Comparison of ENCODE assay signal across 27 mouse cellular contexts in genomic region chr7:127270666-127271065, GRCm38 (mm10). TPM values are rescaled to one million over a fixed set of nuclear protein-coding genes. Genes with fewer than 3 reads are reported as not detected.
DNase-seq lines count a peak whose midpoint lies in the region; ATAC-seq and TF ChIP-seq lines count a peak whose summit lies in the region.
"Had no signal": no experiment of that assay in that cellular context is flagged by ENCODE, and none has a peak within 500 bp of the region (broad histone marks: within the 10 kb centered on the region; RNA-seq: fewer than 3 reads in every experiment).

No protein-coding gene starts in this region.

- peak overlapping the region; percentile 30; the same call in 1 of the 2 replicates for H3K4me3 ChIP-seq in kidney, adult 2 months (ENCODE audit: insufficient read depth, low read depth, low read length)
- H3K4me3 ChIP-seq in CH12.LX (replicated peaks in 1 of 3; ENCODE audit: low read depth in 2 of 3, low read length in 2 of 3, poor library complexity in 1 of 3) = no peak overlapping the region
- H3K4me3 ChIP-seq in intestine, embryonic 16.5 days (ENCODE audit: low read length) = no peak overlapping the region
- peak overlapping the region; percentile 29 for H3K4me3 ChIP-seq in liver, embryonic 16.5 days (ENCODE audit: low read depth, low read length)
- H3K4me3 ChIP-seq: heart, adult 2 months; heart, embryonic 13.5 days; left cerebral cortex, adult 2 months; lung, embryonic 15.5 days; neural tube, embryonic 12.5 days; stomach, embryonic 15.5 days had no signal

- peaks cover 5% of the 10 kb centered on the region; the same call in 1 of the 2 replicates for H3K4me1 ChIP-seq in kidney, adult 2 months (ENCODE audit: control insufficient read depth, insufficient read depth, low read length)
- H3K4me1 ChIP-seq in CH12.LX (ENCODE audit: control insufficient read depth in 1 of 2, insufficient read depth in 2 of 2) = peaks cover 0 to 28% of the 10 kb centered on the region in 2 experiments; a peak in 2 of 4 replicates
- H3K4me1 ChIP-seq in intestine, embryonic 16.5 days (ENCODE audit: control insufficient read depth, insufficient read depth, low read length) = peaks cover 15% of the 10 kb centered on the region; the same call in 1 of the 2 replicates
- H3K4me1 ChIP-seq in liver, embryonic 16.5 days (ENCODE audit: control insufficient read depth, low read depth, low read length) = peaks cover 25% of the 10 kb centered on the region

- peak; percentile 30 for ATAC-seq in intestine, embryonic 16.5 days
- ATAC-seq in liver, embryonic 16.5 days (ENCODE audit: low read depth) = no peak
- ATAC-seq: forebrain, postnatal 0 days; hindbrain, postnatal 0 days had no signal

- 63% methylated on average over 5 of the region's 5 CpGs for WGBS in kidney, adult 2 months
- WGBS in intestine, embryonic 16.5 days = 65% methylated on average over 5 of the region's 5 CpGs
- 50% methylated on average over 5 of the region's 5 CpGs for WGBS in liver, embryonic 16.5 days (ENCODE audit: insufficient replicate concordance)

- peak overlapping the region; percentile 15; the same call in 1 of the 2 replicates for H3K9ac ChIP-seq in CH12.LX (ENCODE audit: insufficient read depth, low read depth)
- H3K9ac ChIP-seq in intestine, embryonic 16.5 days (ENCODE audit: low read depth, low read length) = no peak overlapping the region
- no peak overlapping the region for H3K9ac ChIP-seq in liver, embryonic 16.5 days (ENCODE audit: low read depth, low read length)
- H3K9ac ChIP-seq: forebrain, postnatal 0 days; heart, embryonic 13.5 days; lung, embryonic 15.5 days; neural tube, embryonic 12.5 days; stomach, embryonic 15.5 days had no signal

- peak; percentile 47 for DNase-seq in kidney, adult 2 months
- no peak for DNase-seq in kidney, postnatal 36 days
- DNase-seq in CH12.LX (ENCODE audit: extremely low read depth) = no peak
- DNase-seq in urinary bladder, postnatal 10 days (ENCODE audit: low spot score) = no peak
- no peak for DNase-seq in left cerebral cortex, adult 11 months (ENCODE audit: low spot score)
- DNase-seq in spleen, adult 12 weeks (ENCODE audit: low spot score) = no peak
- DNase-seq: adrenal gland, postnatal 25 days; cerebellum, adult 11-12 months; cerebellum, postnatal 10 days; forebrain, postnatal 0 days; gastrocnemius, postnatal 25 days; heart, adult 2 months; heart, postnatal 14 days; kidney, adult 8-10 months; kidney, postnatal 4 days; layer of hippocampus, adult 9-11 months; lung, postnatal 4 days; thymus, postnatal 25 days had no signal

- TF ChIP-seq CTCF in kidney, adult 2 months (conservative IDR thresholded peaks at IDR 0.05; ENCODE audit: insufficient read depth, insufficient read length, low read depth, low read length) = no peak
- TF ChIP-seq CTCF in CH12.LX (conservative IDR thresholded peaks at IDR 0.05 in 1 of 2, IDR thresholded peaks at IDR 0.05 in 1 of 2; ENCODE audit: low read depth in 2 of 2, low read length in 2 of 2) = no peak

- dilution Hi-C loops in CH12.LX (cut with MboI; ENCODE audit: extremely low pct_ligation_motif_present, extremely low pct_unique_long_range_greater_than_20kb, low sequenced_read_pairs) = no loop called here

- H3K27ac ChIP-seq in kidney, adult 2 months (ENCODE audit: insufficient read depth, low read depth, low read length) = no peak overlapping the region
- no peak overlapping the region for H3K27ac ChIP-seq in CH12.LX (ENCODE audit: insufficient read depth, low read depth)
- peak overlapping the region; percentile 60 for H3K27ac ChIP-seq in intestine, embryonic 16.5 days (ENCODE audit: low read length)
- H3K27ac ChIP-seq in liver, embryonic 16.5 days (ENCODE audit: low read length) = peak overlapping the region; percentile 39; the same call in 1 of the 2 replicates
- H3K27ac ChIP-seq: heart, adult 2 months; heart, embryonic 13.5 days; hindbrain, postnatal 0 days; left cerebral cortex, adult 2 months; lung, embryonic 15.5 days; neural tube, embryonic 12.5 days; stomach, embryonic 15.5 days had no signal

- TF ChIP-seq RAD21 in CH12.LX (IDR thresholded peaks at IDR 0.05; ENCODE audit: low read depth, low read length) = no peak

- H3K4me2 ChIP-seq in CH12.LX (ENCODE audit: insufficient read depth, low read depth, poor library complexity, severe bottlenecking) = peak overlapping the region; percentile 98
- H3K4me2 ChIP-seq in intestine, embryonic 16.5 days (ENCODE audit: low read depth, low read length) = 0 out of 2 replicates have a peak overlapping the region, but pooled peaks have one; percentile 39
- peak overlapping the region; percentile 22 for H3K4me2 ChIP-seq in liver, embryonic 16.5 days (ENCODE audit: low read depth, low read length)
- H3K4me2 ChIP-seq: heart, embryonic 13.5 days; lung, embryonic 15.5 days; midbrain, embryonic 11.5 days; neural tube, embryonic 12.5 days had no signal

- H3K9me3 ChIP-seq in CH12.LX (replicated peaks; ENCODE audit: low read length) = peaks cover 13% of the 10 kb centered on the region
- H3K9me3 ChIP-seq in intestine, embryonic 16.5 days (ENCODE audit: control insufficient read depth, low read length) = peaks cover 10% of the 10 kb centered on the region
- no peaks in the 10 kb centered on the region; the same call in 1 of the 2 replicates for H3K9me3 ChIP-seq in liver, embryonic 16.5 days (replicated peaks; ENCODE audit: control insufficient read depth, low read length)
- H3K9me3 ChIP-seq: heart, embryonic 13.5 days; lung, embryonic 15.5 days; neural tube, embryonic 12.5 days; stomach, embryonic 15.5 days had no signal

- peaks cover 6% of the 10 kb centered on the region; the same call in 1 of the 2 replicates for H3K36me3 ChIP-seq in kidney, adult 2 months (ENCODE audit: control insufficient read depth, insufficient read depth, low read length)
- H3K36me3 ChIP-seq in CH12.LX (replicated peaks in 1 of 2; ENCODE audit: control insufficient read depth in 1 of 2, insufficient read depth in 1 of 2, low read length in 1 of 2) = peaks cover 17 to 44% of the 10 kb centered on the region in 2 experiments
- peaks cover 21% of the 10 kb centered on the region for H3K36me3 ChIP-seq in intestine, embryonic 16.5 days (ENCODE audit: control insufficient read depth, insufficient read depth, low read length)
- peaks cover 4% of the 10 kb centered on the region for H3K36me3 ChIP-seq in liver, embryonic 16.5 days (ENCODE audit: control insufficient read depth, insufficient read depth)

- no peak for TF ChIP-seq EP300 in CH12.LX (IDR thresholded peaks at IDR 0.05; ENCODE audit: low read length)

- H3K27me3 ChIP-seq in kidney, adult 2 months (replicated peaks; ENCODE audit: control insufficient read depth, insufficient read depth, low read length) = no peaks in the 10 kb centered on the region
- no peaks in the 10 kb centered on the region for H3K27me3 ChIP-seq in CH12.LX (replicated peaks)
- H3K27me3 ChIP-seq in intestine, embryonic 16.5 days (replicated peaks; ENCODE audit: control insufficient read depth, insufficient read depth, low read length) = no peaks in the 10 kb centered on the region
- H3K27me3 ChIP-seq in liver, embryonic 16.5 days (ENCODE audit: control insufficient read depth, insufficient read depth, low read depth, low read length) = no peaks in the 10 kb centered on the region
- H3K27me3 ChIP-seq: heart, embryonic 13.5 days; lung, embryonic 15.5 days; neural tube, embryonic 12.5 days; stomach, embryonic 15.5 days had no signal

- no peak for TF ChIP-seq POLR2A in kidney, adult 2 months (IDR thresholded peaks at IDR 0.05; ENCODE audit: low read depth, low read length)
- TF ChIP-seq POLR2A in CH12.LX (IDR thresholded peaks at IDR 0.05; ENCODE audit: low read depth, low read length) = no peak

- peaks cover 33% of the 10 kb centered on the region for H3K79me2 ChIP-seq in CH12.LX (replicated peaks; ENCODE audit: control insufficient read depth, extremely low read depth, insufficient read depth, poor library complexity, severe bottlenecking)

- in situ Hi-C loops in CH12.LX (cut with MboI; ENCODE audit: low pct_ligation_motif_present, low pct_unique_long_range_greater_than_20kb, low sequenced_read_pairs) = no loop called here

RNA-seq across cellular contexts. Expression of gene Sephs2, which starts 3.2 kb away (rescaled TPM):
- polyA plus RNA-seq in kidney, adult 2 months (2012; rRNA removed) = 153 and 156 TPM in 2 replicates
- total RNA-seq in CH12.LX (2012; rRNA removed) (209 and 215 TPM in 2 replicates), CH12.LX (2014; rRNA removed) (203 and 223 TPM in 2 replicates)
- polyA plus RNA-seq in CH12.LX (2012; ENCODE audit: insufficient read length, low read depth) = 158 and 159 TPM in 2 replicates
- 187 and 224 TPM in 2 replicates for polyA plus RNA-seq in intestine, embryonic 16.5 days (2015; fragmentation: Nextera tagmentation; extraction: Ambion mirVana)
- polyA plus RNA-seq in liver, embryonic 16.5 days (2015; fragmentation: Nextera tagmentation; extraction: Ambion mirVana) = 164 and 180 TPM in 2 replicates

RNA-seq across cellular contexts. Expression of gene Dctpp1, which starts 10.2 kb away (rescaled TPM):
- 68.9 and 70.5 TPM in 2 replicates for polyA plus RNA-seq in kidney, adult 2 months (2012; rRNA removed)
- total RNA-seq in CH12.LX (2012; rRNA removed) = 296 and 352 TPM in 2 replicates
- 197 and 221 TPM in 2 replicates for total RNA-seq in CH12.LX (2014; rRNA removed)
- polyA plus RNA-seq in CH12.LX (2012; ENCODE audit: insufficient read length, low read depth) = 197 and 210 TPM in 2 replicates
- polyA plus RNA-seq in intestine, embryonic 16.5 days (2015; fragmentation: Nextera tagmentation; extraction: Ambion mirVana) = 176 and 195 TPM in 2 replicates
- polyA plus RNA-seq in liver, embryonic 16.5 days (2015; fragmentation: Nextera tagmentation; extraction: Ambion mirVana) = 79.8 and 83.4 TPM in 2 replicates

RNA-seq across cellular contexts. Expression of gene Itgal, which starts 25.4 kb away (rescaled TPM):
- 2.9 and 7.2 TPM in 2 replicates for polyA plus RNA-seq in kidney, adult 2 months (2012; rRNA removed)
- total RNA-seq in CH12.LX (2012; rRNA removed) (49.1 and 69.0 TPM in 2 replicates), CH12.LX (2014; rRNA removed) (36.7 and 43.9 TPM in 2 replicates)
- 164 and 177 TPM in 2 replicates for polyA plus RNA-seq in CH12.LX (2012; ENCODE audit: insufficient read length, low read depth)
- polyA plus RNA-seq in intestine, embryonic 16.5 days (2015; fragmentation: Nextera tagmentation; extraction: Ambion mirVana) = 2.4 and 2.8 TPM in 2 replicates
- 5.4 and 6.7 TPM in 2 replicates for polyA plus RNA-seq in liver, embryonic 16.5 days (2015; fragmentation: Nextera tagmentation; extraction: Ambion mirVana)
- total RNA-seq: hindbrain, postnatal 0 days had no signal

RNA-seq across cellular contexts. Expression of gene Zfp771, which starts 26.6 kb away (rescaled TPM):
- 48.4 and 85.5 TPM in 2 replicates for polyA plus RNA-seq in kidney, adult 2 months (2012; rRNA removed)
- 26.5 and 29.8 TPM in 2 replicates for total RNA-seq in CH12.LX (2012; rRNA removed)
- 23.9 and 27.0 TPM in 2 replicates for total RNA-seq in CH12.LX (2014; rRNA removed)
- polyA plus RNA-seq in CH12.LX (2012; ENCODE audit: insufficient read length, low read depth) = 34.7 and 35.5 TPM in 2 replicates
- 34.2 and 37.8 TPM in 2 replicates for polyA plus RNA-seq in intestine, embryonic 16.5 days (2015; fragmentation: Nextera tagmentation; extraction: Ambion mirVana)
- polyA plus RNA-seq in liver, embryonic 16.5 days (2015; fragmentation: Nextera tagmentation; extraction: Ambion mirVana) = 11.0 and 13.8 TPM in 2 replicates

RNA-seq across cellular contexts. Expression of gene Sept1, which starts 37.7 kb away (rescaled TPM):
- 24.1 and 38.4 TPM in 2 replicates for polyA plus RNA-seq in kidney, adult 2 months (2012; rRNA removed)
- 73.8 and 92.3 TPM in 2 replicates for total RNA-seq in CH12.LX (2012; rRNA removed)
- 42.1 and 42.7 TPM in 2 replicates for total RNA-seq in CH12.LX (2014; rRNA removed)
- 147 and 171 TPM in 2 replicates for polyA plus RNA-seq in CH12.LX (2012; ENCODE audit: insufficient read length, low read depth)
- 15.4 and 16.3 TPM in 2 replicates for polyA plus RNA-seq in intestine, embryonic 16.5 days (2015; fragmentation: Nextera tagmentation; extraction: Ambion mirVana)
- polyA plus RNA-seq in liver, embryonic 16.5 days (2015; fragmentation: Nextera tagmentation; extraction: Ambion mirVana) = 10.1 and 11.1 TPM in 2 replicates

Comparison
In these comparisons a context has a peak if more than half of its experiments do, and no peak if none do; other contexts are left out.
1. H3K27ac ChIP-seq: peak in intestine, embryonic 16.5 days (single experiment) and liver, embryonic 16.5 days (single experiment); none in kidney, adult 2 months (single experiment) and CH12.LX (single experiment).
2. H3K4me3 ChIP-seq: peak in kidney, adult 2 months (single experiment) and liver, embryonic 16.5 days (single experiment); none in CH12.LX (0 of 3) and intestine, embryonic 16.5 days (single experiment).
3. H3K4me2 ChIP-seq: peak in every context shown above with its lines; median percentile 98 in CH12.LX; 39 in intestine, embryonic 16.5 days; 22 in liver, embryonic 16.5 days.
4. RNA of gene Itgal, which starts 25.4 kb away (polyA plus RNA-seq): 164 to 177 TPM in CH12.LX; 2.9 to 7.2 TPM in kidney, adult 2 months, 5.4 to 6.7 TPM in liver, embryonic 16.5 days and 2.4 to 2.8 TPM in intestine, embryonic 16.5 days; every median in the first group is over 10 times any median in the second.